Mouse (Mus musculus) stomach, embryonic 14.5 days (tissue): ENCODE measurements around the gene Nrp1. TPM values are rescaled to one million over a fixed set of nuclear protein-coding genes. Genes with fewer than 3 reads are reported as not detected.
A peak's percentile ranks its signal among the peaks of the same experiment; 100 is the strongest.

Source experiments
- ATAC-seq: fragments of 200-750 bp; cut with Nextera tagmentation; 2 replicates; pipeline ENCODE4 v1.8.0; 2017; ENCODE audit warnings: low read depth, moderate TSS enrichment; ENCODE audit not compliant: insufficient number of reproducible peaks, insufficient read depth, low FRiP score
- H3K27ac ChIP-seq: fragments of 300-500 bp; sonication (generic); 2 replicates; pipeline ENCODE4 v1.5.1; 2014; ENCODE audit warnings: mild to moderate bottlenecking, low read length, moderate library complexity, mixed read lengths
- H3K27me3 ChIP-seq: fragments of 300-500 bp; sonication (generic); 2 replicates; pipeline ENCODE4 v1.6.1; 2014; ENCODE audit warnings: low read length, control low read depth, mixed read lengths; ENCODE audit not compliant: control insufficient read depth, insufficient read depth
- H3K36me3 ChIP-seq: fragments of 300-500 bp; sonication (generic); 2 replicates; pipeline ENCODE4 v1.6.1; 2014; ENCODE audit warnings: mild to moderate bottlenecking, control low read depth, low read length, moderate library complexity, mixed read lengths; ENCODE audit not compliant: control insufficient read depth, insufficient read depth
- H3K4me1 ChIP-seq: fragments of 300-500 bp; sonication (generic); 2 replicates; pipeline ENCODE4 v1.6.1; 2014; ENCODE audit warnings: low read length, control low read depth, mixed read lengths; ENCODE audit not compliant: control insufficient read depth, insufficient read depth
- H3K4me2 ChIP-seq: fragments of 300-500 bp; sonication (generic); replicated peaks from 2 replicates; pipeline ENCODE4 v1.6.1; 2014; ENCODE audit warnings: low read depth, low read length, control low read depth
- H3K4me3 ChIP-seq: fragments of 300-500 bp; sonication (generic); 2 replicates; pipeline ENCODE4 v1.5.1; 2014; ENCODE audit warnings: low read depth, low read length, control low read depth
- H3K9ac ChIP-seq: fragments of 300-500 bp; sonication (generic); replicated peaks from 2 replicates; pipeline ENCODE4 v1.6.1; 2014; ENCODE audit warnings: low read depth, mild to moderate bottlenecking, control low read depth, low read length, moderate library complexity, mixed read lengths
- H3K9me3 ChIP-seq: fragments of 300-500 bp; sonication (generic); 2 replicates; pipeline ENCODE4 v1.6.1; 2016; ENCODE audit warnings: low read depth, low read length, control low read depth; ENCODE audit not compliant: control insufficient read depth
- WGBS: fragments of 180-500 bp; shearing (Covaris S2); extraction: QIAGEN DNeasy Blood & Tissue Kit; methylation state at CpG from one replicate; pipeline ENCODE4 v1.1.7; 2014; 5-methylcytosine and 5-hydroxymethylcytosine counted together
- polyA plus RNA-seq: library from polyadenylated mRNA; unstranded; fragments of >200 nt; fragmentation: Nextera tagmentation; extraction: Ambion mirVana; gene quantifications from 2 replicates; pipeline ENCODE4 v1.2.1, GENCODE M21; 2014

Gene Nrp1
- polyA plus RNA-seq, 1 experiment from 2014 or later = 62.2 TPM

- WGBS = under 1% methylated on average over 40 of the region's 40 CpGs
- Histone ChIP-seq H3K36me3 (no peaks in the 10 kb centered on the region), H3K9ac (peak overlapping the region; percentile 70), H3K4me2 (peak overlapping the region; percentile 99), H3K27ac (peak overlapping the region; percentile 92), H3K4me3 (peak overlapping the region; percentile 66), H3K9me3 (no peaks in the 10 kb centered on the region), H3K27me3 (no peaks in the 10 kb centered on the region), H3K4me1 (0 out of 2 replicates have a peak, but pooled peaks cover 2% of the 10 kb centered on the region)
- no peak for ATAC-seq
Measured at GRCm38 (mm10) chr8:128359521-128360318, 1.3 kb downstream of the Nrp1 start.

DNA sequence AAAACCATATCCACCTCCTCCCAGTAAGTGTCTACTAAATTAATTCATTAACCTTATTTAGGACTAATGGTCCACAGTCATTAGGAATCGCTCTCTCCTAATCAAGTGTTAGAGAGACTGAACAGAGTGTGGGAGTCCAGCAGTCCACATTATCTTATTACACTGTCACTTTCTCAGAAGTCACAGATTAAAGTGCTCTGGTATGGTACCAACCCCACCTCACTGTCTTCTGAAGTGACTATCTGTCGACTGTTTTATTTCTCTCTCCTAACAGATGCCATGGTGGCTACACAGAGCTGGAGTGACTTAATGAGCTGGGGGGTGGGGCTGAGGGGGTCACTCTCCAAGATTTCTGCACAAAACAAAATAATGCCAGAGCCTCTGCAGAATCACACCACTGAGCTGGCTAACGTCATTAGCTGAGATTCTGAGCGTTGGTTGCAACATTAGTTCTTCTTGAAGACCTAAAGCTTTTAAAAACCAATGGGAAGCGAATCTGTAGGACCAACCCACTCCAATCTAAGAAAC is 3.0 kb downstream of the Nrp1 start:
- H3K4me1 ChIP-seq = 0 out of 2 replicates have a peak, but pooled peaks cover 2% of the 10 kb centered on the region
- 40% methylated on average over 5 of the region's 5 CpGs for WGBS
- H3K36me3 ChIP-seq = no peaks in the 10 kb centered on the region
- H3K27ac ChIP-seq = no peak overlapping the region
- ATAC-seq = no peak
- H3K4me2 ChIP-seq = peak overlapping the region; percentile 99
- peak overlapping the region; percentile 70; the same call in 1 of the 2 replicates for H3K9ac ChIP-seq
- H3K9me3 ChIP-seq = no peaks in the 10 kb centered on the region
- H3K4me3 ChIP-seq = peak overlapping the region; percentile 66
- H3K27me3 ChIP-seq = no peaks in the 10 kb centered on the region

- H3K4me2 ChIP-seq = peak overlapping the region; percentile 29
- peak overlapping the region; percentile 22; the same call in 1 of the 2 replicates for H3K4me3 ChIP-seq
- no peaks in the 10 kb centered on the region for H3K36me3 ChIP-seq
- no peak overlapping the region for H3K27ac ChIP-seq
- H3K9me3 ChIP-seq = no peaks in the 10 kb centered on the region
- no peaks in the 10 kb centered on the region for H3K27me3 ChIP-seq
- 5% methylated on average over 11 of the region's 11 CpGs for WGBS
- no peaks in the 10 kb centered on the region for H3K4me1 ChIP-seq
- H3K9ac ChIP-seq = no peak overlapping the region
- ATAC-seq = no peak
Measured at GRCm38 (mm10) chr8:128362940-128363595, 4.7 kb downstream of the Nrp1 start.

- Histone ChIP-seq H3K36me3 (peaks cover 2% of the 10 kb centered on the region; the same call in 1 of the 2 replicates), H3K27ac (no peak overlapping the region), H3K9ac (no peak overlapping the region), H3K4me2 (no peak overlapping the region), H3K27me3 (no peaks in the 10 kb centered on the region), H3K4me3 (no peak overlapping the region), H3K9me3 (no peaks in the 10 kb centered on the region), H3K4me1 (0 out of 2 replicates have a peak, but pooled peaks cover 3% of the 10 kb centered on the region)
- ATAC-seq = no peak
- 44% methylated on average over 4 of the region's 4 CpGs for WGBS
Measured at GRCm38 (mm10) chr8:128370496-128370895, 12.1 kb downstream of the Nrp1 start.

DNA sequence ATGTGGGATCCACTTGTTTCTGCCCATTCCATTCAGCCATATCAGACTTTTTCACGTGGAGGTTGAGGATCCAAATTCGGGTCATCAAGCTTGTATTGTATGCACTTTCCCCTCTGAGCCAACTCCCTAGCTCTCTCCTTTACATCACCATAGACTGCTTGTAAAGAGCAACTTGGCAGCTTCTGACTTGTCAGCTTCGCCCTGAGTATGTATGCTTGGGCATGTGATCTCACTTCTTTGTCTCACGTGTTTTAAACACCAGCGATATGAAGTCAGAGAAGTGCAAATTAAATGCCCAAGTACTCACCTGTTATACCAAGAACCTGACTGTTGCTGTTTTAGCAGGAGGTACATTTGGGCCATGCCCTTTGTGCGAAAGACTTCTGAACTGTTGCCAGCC is 12.6 kb downstream of the Nrp1 start:
- Histone ChIP-seq H3K9ac (no peak overlapping the region), H3K36me3 (peaks cover 2% of the 10 kb centered on the region; the same call in 1 of the 2 replicates), H3K27ac (no peak overlapping the region), H3K4me1 (0 out of 2 replicates have a peak, but pooled peaks cover 3% of the 10 kb centered on the region), H3K4me3 (no peak overlapping the region), H3K4me2 (no peak overlapping the region), H3K27me3 (no peaks in the 10 kb centered on the region), H3K9me3 (no peaks in the 10 kb centered on the region)
- WGBS = 71% methylated on average over 6 of the region's 6 CpGs
- no peak for ATAC-seq

DNA sequence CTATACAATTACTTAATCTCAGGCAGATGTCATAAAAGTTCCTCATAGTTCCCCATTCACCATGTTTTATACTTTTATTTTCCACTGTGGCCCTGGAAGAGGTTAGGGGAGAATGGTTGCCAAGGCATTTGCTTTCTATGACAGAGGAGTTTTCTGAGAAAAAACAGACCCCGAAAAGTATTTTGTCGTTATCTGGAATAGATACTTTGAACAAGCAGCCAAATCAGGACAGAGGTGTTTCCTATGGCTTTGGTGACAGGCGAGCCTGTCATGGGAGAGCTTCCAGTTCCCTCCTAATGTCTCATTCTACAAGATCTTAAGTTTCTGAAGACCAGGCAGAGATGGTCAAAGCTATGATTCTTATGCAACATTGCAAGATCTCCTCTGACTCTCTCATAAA is 13.4 kb downstream of the Nrp1 start:
- no peak for ATAC-seq
- Histone ChIP-seq H3K36me3 (peaks cover 2% of the 10 kb centered on the region; the same call in 1 of the 2 replicates), H3K27ac (no peak overlapping the region), H3K27me3 (no peaks in the 10 kb centered on the region), H3K4me1 (0 out of 2 replicates have a peak, but pooled peaks cover 3% of the 10 kb centered on the region), H3K4me3 (no peak overlapping the region), H3K4me2 (no peak overlapping the region), H3K9me3 (no peaks in the 10 kb centered on the region), H3K9ac (no peak overlapping the region)
- 77% methylated on average over 3 of the region's 3 CpGs for WGBS

DNA sequence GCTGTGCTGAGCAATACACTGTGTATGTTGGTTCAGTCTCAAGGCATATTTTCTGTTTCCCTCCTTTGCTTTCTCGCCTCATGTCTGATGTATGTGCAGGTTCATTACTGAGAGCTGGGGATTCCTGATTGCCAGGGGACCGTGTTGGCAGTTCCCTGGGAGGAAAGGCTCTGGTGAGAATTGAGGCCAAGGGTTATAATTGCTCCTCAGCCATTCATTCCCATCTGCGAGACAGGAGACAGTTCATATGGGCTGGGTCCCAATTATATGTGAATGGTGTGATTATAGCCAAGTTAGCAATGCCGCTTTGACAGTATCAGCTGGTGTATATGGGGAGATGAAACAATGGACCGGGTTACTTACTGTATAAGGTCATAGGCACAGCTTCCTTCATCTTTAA is 14.3 kb downstream of the Nrp1 start:
- no peak for ATAC-seq
- peaks cover 2% of the 10 kb centered on the region; the same call in 1 of the 2 replicates for H3K36me3 ChIP-seq
- peaks cover 9% of the 10 kb centered on the region; the same call in 1 of the 2 replicates for H3K4me1 ChIP-seq
- no peaks in the 10 kb centered on the region for H3K9me3 ChIP-seq
- no peak overlapping the region for H3K9ac ChIP-seq
- H3K27me3 ChIP-seq = no peaks in the 10 kb centered on the region
- H3K4me3 ChIP-seq = no peak overlapping the region
- H3K4me2 ChIP-seq = no peak overlapping the region
- 83% methylated on average over 5 of the region's 5 CpGs for WGBS
- no peak overlapping the region for H3K27ac ChIP-seq

DNA sequence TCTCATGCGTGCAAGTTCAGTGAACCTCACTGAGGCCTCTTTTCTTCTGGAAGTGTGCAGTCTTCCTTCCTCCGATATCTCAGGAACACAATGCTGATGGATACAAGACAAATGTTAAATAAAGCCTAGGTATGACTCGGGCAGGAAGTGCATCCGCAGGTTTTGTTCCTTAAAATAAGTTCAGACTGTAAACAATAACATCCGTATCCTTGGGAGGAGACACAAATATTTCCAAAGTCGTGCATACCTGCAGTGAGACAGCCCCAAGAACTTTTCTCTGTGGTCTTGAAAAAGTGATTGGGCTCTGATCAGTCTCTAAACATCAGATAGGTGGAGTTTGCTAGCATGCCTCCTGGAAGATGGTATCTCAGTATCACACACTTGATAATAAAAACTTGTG is 15.0 kb downstream of the Nrp1 start:
- H3K27me3 ChIP-seq = no peaks in the 10 kb centered on the region
- peaks cover 2% of the 10 kb centered on the region; the same call in 1 of the 2 replicates for H3K36me3 ChIP-seq
- no peak overlapping the region for H3K4me2 ChIP-seq
- 80% methylated on average over 6 of the region's 6 CpGs for WGBS
- H3K9ac ChIP-seq = no peak overlapping the region
- no peak overlapping the region for H3K27ac ChIP-seq
- peaks cover 9% of the 10 kb centered on the region; the same call in 1 of the 2 replicates for H3K4me1 ChIP-seq
- H3K9me3 ChIP-seq = no peaks in the 10 kb centered on the region
- no peak overlapping the region for H3K4me3 ChIP-seq
- no peak for ATAC-seq
